Mouse (Mus musculus) lung, postnatal 36 days (tissue): Measurements from ENCODE around the gene Dpp7.
A peak's percentile ranks its signal among the peaks of the same experiment; 100 is the strongest.

ENCODE experiments used
- DNase-seq: peaks from one replicate; pipeline ENCODE4 v3.0.0; 2022; ENCODE audit warnings: mixed read lengths

Dpp7 gene

GRCm38 (mm10) chr2:25356208-25357079 is at the start of gene Dpp7:
TSS of gene Dpp7 (minus strand) at chr2:25356359.
- DNase-seq, result peak; percentile 88

GRCm38 (mm10) chr2:25403994-25404393 is 47.8 kb upstream of the Dpp7 start:
- DNase-seq, result no peak

GRCm38 (mm10) chr2:25402972-25403601 is 46.9 kb upstream of the Dpp7 start:
- DNase-seq, result peak; percentile 83

GRCm38 (mm10) chr2:25402377-25402971 is 46.3 kb upstream of the Dpp7 start:
- peak; percentile 92 for DNase-seq

GRCm38 (mm10) chr2:25400764-25401163 is 44.6 kb upstream of the Dpp7 start:
- DNase-seq, result peak; percentile 80

GRCm38 (mm10) chr2:25400291-25400690 is 44.1 kb upstream of the Dpp7 start:
- no peak for DNase-seq

GRCm38 (mm10) chr2:25399051-25399450 is 42.9 kb upstream of the Dpp7 start, which contains the start of gene Npdc1:
TSS of gene Npdc1 (plus strand) at chr2:25399351.
- DNase-seq, result no peak

- no peak for DNase-seq
These were observed 41.9 kb upstream of the Dpp7 start for GRCm38 (mm10) chr2:25398065-25398464.

GRCm38 (mm10) chr2:25397010-25397409 is 40.9 kb upstream of the Dpp7 start:
- DNase-seq, result no peak

GRCm38 (mm10) chr2:25396597-25396983 is 40.4 kb upstream of the Dpp7 start:
- no peak for DNase-seq

GRCm38 (mm10) chr2:25395721-25396596 is 39.8 kb upstream of the Dpp7 start, which contains the start of gene Entpd2:
TSS of gene Entpd2 (plus strand) at chr2:25395874.
- DNase-seq, result peak; percentile 53

GRCm38 (mm10) chr2:25394281-25395221 is 38.4 kb upstream of the Dpp7 start:
- DNase-seq, result peak; percentile 23

GRCm38 (mm10) chr2:25391266-25391665 is 35.1 kb upstream of the Dpp7 start:
- DNase-seq, result no peak

GRCm38 (mm10) chr2:25384492-25384891 is 28.3 kb upstream of the Dpp7 start:
- DNase-seq, result no peak

GRCm38 (mm10) chr2:25376589-25376988 is 20.4 kb upstream of the Dpp7 start:
- DNase-seq, result peak; percentile 77

- no peak for DNase-seq
These were observed 17.3 kb upstream of the Dpp7 start for GRCm38 (mm10) chr2:25373431-25373830.

GRCm38 (mm10) chr2:25372644-25373391 is 16.7 kb upstream of the Dpp7 start:
- no peak for DNase-seq

GRCm38 (mm10) chr2:25371764-25372643 is 15.8 kb upstream of the Dpp7 start, which contains the start of gene Sapcd2:
TSS of gene Sapcd2 (plus strand) at chr2:25372321.
- peak; percentile 93 for DNase-seq

- DNase-seq, result no peak
These were observed 13.8 kb upstream of the Dpp7 start for GRCm38 (mm10) chr2:25369996-25370395.
